Mouse (Mus musculus): ENCODE results near the gene Rtp2.

GRCm38 (mm10) chr16:23930426-23931073 is 1.6 kb downstream of the Rtp2 start:
- TF ChIP-seq CTCF (IDR thresholded peaks at IDR 0.05; ENCODE audit: low read depth, low read length) (no peak), POLR2A (IDR thresholded peaks at IDR 0.05; ENCODE audit: extremely low read depth, insufficient read depth, low read length) (no peak)

Measured in liver, adult 2 months (tissue).